Mouse (Mus musculus) ES-E14 (cell line): Measurements from ENCODE around the gene Vmn2r11. TPM values are rescaled to one million over a fixed set of nuclear protein-coding genes. Genes with fewer than 3 reads are reported as not detected.

Source experiments
- total RNA-seq: library from RNA; depleted of rRNA; stranded (reverse); fragments of 300-350 nt; gene quantifications from 2 replicates; pipeline ENCODE4 v1.2.3, GENCODE M21; 2012; rRNA removed

Gene Vmn2r11
- total RNA-seq, 1 experiment = not detected

Other genes starting within 250 kb of the Vmn2r11 start
- gene Vmn2r9, start 207.0 kb downstream of the Vmn2r11 start, total RNA-seq = not detected in 2 replicates
- not detected in 2 replicates for gene Vmn2r10, start 53.0 kb downstream of the Vmn2r11 start, total RNA-seq
- not detected in 2 replicates for gene Vmn2r12, start 38.4 kb upstream of the Vmn2r11 start, total RNA-seq
- not detected in 2 replicates for gene Vmn2r13, start 132.6 kb upstream of the Vmn2r11 start, total RNA-seq
- not detected in 2 replicates for gene Vmn2r14, start 165.1 kb upstream of the Vmn2r11 start, total RNA-seq
- gene Vmn2r15, start 238.1 kb upstream of the Vmn2r11 start, total RNA-seq = not detected in 2 replicates